Mouse (Mus musculus): Measurements from ENCODE around the gene Mrpl51. TPM values are rescaled to one million over a fixed set of nuclear protein-coding genes. Genes with fewer than 3 reads are reported as not detected.

Gene Mrpl51
- polyA plus RNA-seq, 1 experiment from 2014 or later = 288 TPM

GRCm38 (mm10) chr6:125146148-125146547 lies 45.5 kb upstream of the Mrpl51 start:
- H3K4me2 ChIP-seq (ENCODE audit: low read length) = peak overlapping the region; percentile 89
- peaks cover 6% of the 10 kb centered on the region for H3K36me3 ChIP-seq (ENCODE audit: insufficient read depth, low read length)
- H3K9me3 ChIP-seq (replicated peaks; ENCODE audit: low read length) = no peaks in the 10 kb centered on the region
- peak overlapping the region; percentile 23; the same call in 1 of the 2 replicates for H3K9ac ChIP-seq (ENCODE audit: low read depth, low read length)
- no peak for TF ChIP-seq CTCF (IDR thresholded peaks at IDR 0.05; ENCODE audit: low read depth)
- DNase-seq (ENCODE audit: low spot score) (peak; percentile 6), ATAC-seq (replicated peaks; ENCODE audit: low FRiP score, low read depth) (no peak)
- H3K4me1 ChIP-seq (replicated peaks; ENCODE audit: insufficient read depth, low read length) = peaks cover 34% of the 10 kb centered on the region
- H3K27me3 ChIP-seq (ENCODE audit: insufficient read depth, low read length) = no peaks in the 10 kb centered on the region
- H3K4me3 ChIP-seq (replicated peaks; ENCODE audit: low read depth, low read length) = peak overlapping the region; percentile 50
- 43% methylated on average over 7 of the region's 7 CpGs for WGBS
- H3K27ac ChIP-seq = no peak overlapping the region

GRCm38 (mm10) chr6:125146797-125147196 lies 44.8 kb upstream of the Mrpl51 start:
- no peak for ATAC-seq (replicated peaks; ENCODE audit: low FRiP score, low read depth)
- no peaks in the 10 kb centered on the region for H3K27me3 ChIP-seq (ENCODE audit: insufficient read depth, low read length)
- peak; percentile 29 for DNase-seq (ENCODE audit: low spot score)
- 0 out of 2 replicates have a peak overlapping the region, but pooled peaks have one; percentile 23 for H3K9ac ChIP-seq (ENCODE audit: low read depth, low read length)
- WGBS = 66% methylated on average over 4 of the region's 4 CpGs
- H3K4me3 ChIP-seq (replicated peaks; ENCODE audit: low read depth, low read length) = no peak overlapping the region
- H3K4me2 ChIP-seq (ENCODE audit: low read length) = peak overlapping the region; percentile 89; the same call in 1 of the 2 replicates
- H3K4me1 ChIP-seq (replicated peaks; ENCODE audit: insufficient read depth, low read length) = peaks cover 34% of the 10 kb centered on the region
- H3K27ac ChIP-seq = 0 out of 2 replicates have a peak overlapping the region, but pooled peaks have one; percentile 19
- H3K36me3 ChIP-seq (ENCODE audit: insufficient read depth, low read length) = no peaks in the 10 kb centered on the region; the same call in 1 of the 2 replicates
- no peaks in the 10 kb centered on the region for H3K9me3 ChIP-seq (replicated peaks; ENCODE audit: low read length)
- no peak for TF ChIP-seq CTCF (IDR thresholded peaks at IDR 0.05; ENCODE audit: low read depth)

- Histone ChIP-seq H3K4me1 (replicated peaks; ENCODE audit: insufficient read depth, low read length) (peaks cover 34% of the 10 kb centered on the region), H3K9ac (ENCODE audit: low read depth, low read length) (0 out of 2 replicates have a peak overlapping the region, but pooled peaks have one; percentile 27), H3K9me3 (replicated peaks; ENCODE audit: low read length) (no peaks in the 10 kb centered on the region), H3K4me3 (replicated peaks; ENCODE audit: low read depth, low read length) (no peak overlapping the region), H3K4me2 (ENCODE audit: low read length) (no peak overlapping the region), H3K36me3 (ENCODE audit: insufficient read depth, low read length) (no peaks in the 10 kb centered on the region; the same call in 1 of the 2 replicates), H3K27me3 (ENCODE audit: insufficient read depth, low read length) (no peaks in the 10 kb centered on the region), H3K27ac (0 out of 2 replicates have a peak overlapping the region, but pooled peaks have one; percentile 19)
- DNase-seq (ENCODE audit: low spot score) (peak; percentile 32), ATAC-seq (replicated peaks; ENCODE audit: low FRiP score, low read depth) (no peak)
- no peak for TF ChIP-seq CTCF (IDR thresholded peaks at IDR 0.05; ENCODE audit: low read depth)
- WGBS = 43% methylated on average over 10 of the region's 10 CpGs
Observed at GRCm38 (mm10) chr6:125147329-125147728, 44.3 kb upstream of the Mrpl51 start.

GRCm38 (mm10) chr6:125148251-125148925 lies 43.2 kb upstream of the Mrpl51 start:
- peak; percentile 85 for DNase-seq (ENCODE audit: low spot score)
- no peak; the same call in 1 of the 2 replicates for ATAC-seq (replicated peaks; ENCODE audit: low FRiP score, low read depth)
- Histone ChIP-seq H3K36me3 (ENCODE audit: insufficient read depth, low read length) (no peaks in the 10 kb centered on the region; the same call in 1 of the 2 replicates), H3K4me2 (ENCODE audit: low read length) (peak overlapping the region; percentile 0; the same call in 1 of the 2 replicates), H3K27ac (peak overlapping the region; percentile 83), H3K27me3 (ENCODE audit: insufficient read depth, low read length) (no peaks in the 10 kb centered on the region), H3K4me3 (replicated peaks; ENCODE audit: low read depth, low read length) (no peak overlapping the region), H3K9ac (ENCODE audit: low read depth, low read length) (no peak overlapping the region), H3K9me3 (replicated peaks; ENCODE audit: low read length) (no peaks in the 10 kb centered on the region), H3K4me1 (replicated peaks; ENCODE audit: insufficient read depth, low read length) (peaks cover 34% of the 10 kb centered on the region)
- 35% methylated on average over 18 of the region's 18 CpGs for WGBS
- TF ChIP-seq CTCF (IDR thresholded peaks at IDR 0.05; ENCODE audit: low read depth) = no peak

DNA sequence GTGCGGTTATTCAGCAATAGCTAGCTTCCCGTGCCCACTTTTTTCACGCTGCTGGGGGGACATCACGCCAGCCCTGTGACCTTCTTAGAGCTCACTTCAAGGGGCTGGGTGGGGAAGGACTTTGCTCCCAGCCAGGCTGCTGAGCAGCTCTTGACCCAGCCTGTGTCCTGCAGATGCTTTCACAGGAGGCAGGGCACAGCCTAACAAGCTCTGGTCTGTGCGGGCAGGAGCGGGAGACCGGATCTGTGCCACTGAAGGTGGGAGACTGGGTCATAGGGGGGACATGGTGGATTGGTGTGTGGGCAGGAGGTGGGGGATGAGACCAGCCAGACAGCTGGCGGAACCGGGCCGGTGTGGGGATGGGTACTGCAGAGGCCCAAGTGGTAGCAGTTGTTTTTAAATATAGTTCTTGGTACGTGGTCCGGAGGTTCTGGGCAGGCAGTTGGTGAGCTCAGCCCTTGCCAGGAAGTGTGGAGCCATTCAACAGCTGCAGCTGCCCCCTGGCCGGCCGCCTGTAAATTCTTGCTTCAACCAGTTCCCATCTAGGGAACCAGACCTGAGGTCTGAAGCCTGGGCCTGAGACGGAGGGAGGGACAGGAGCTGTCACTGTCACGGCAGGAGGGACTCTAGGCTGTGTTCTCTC lies 42.6 kb upstream of the Mrpl51 start:
- peaks cover 34% of the 10 kb centered on the region for H3K4me1 ChIP-seq (replicated peaks; ENCODE audit: insufficient read depth, low read length)
- WGBS = 42% methylated on average over 16 of the region's 16 CpGs
- ATAC-seq (replicated peaks; ENCODE audit: low FRiP score, low read depth) = no peak; the same call in 1 of the 2 replicates

GRCm38 (mm10) chr6:125149569-125149950 lies 42.0 kb upstream of the Mrpl51 start:
- no peak for ATAC-seq (replicated peaks; ENCODE audit: low FRiP score, low read depth)
- Histone ChIP-seq H3K4me2 (ENCODE audit: low read length) (no peak overlapping the region), H3K9me3 (replicated peaks; ENCODE audit: low read length) (no peaks in the 10 kb centered on the region), H3K9ac (ENCODE audit: low read depth, low read length) (0 out of 2 replicates have a peak overlapping the region, but pooled peaks have one; percentile 14), H3K4me1 (replicated peaks; ENCODE audit: insufficient read depth, low read length) (peaks cover 34% of the 10 kb centered on the region), H3K36me3 (ENCODE audit: insufficient read depth, low read length) (no peaks in the 10 kb centered on the region), H3K4me3 (replicated peaks; ENCODE audit: low read depth, low read length) (no peak overlapping the region), H3K27ac (peak overlapping the region; percentile 83), H3K27me3 (ENCODE audit: insufficient read depth, low read length) (no peaks in the 10 kb centered on the region)
- DNase-seq (ENCODE audit: low spot score) = no peak
- 55% methylated on average over 7 of the region's 7 CpGs for WGBS
- no peak for TF ChIP-seq CTCF (IDR thresholded peaks at IDR 0.05; ENCODE audit: low read depth)

More for the DNA sequence above, 42.6 kb upstream of the Mrpl51 start:
- Histone ChIP-seq H3K4me2 (ENCODE audit: low read length) (no peak overlapping the region), H3K36me3 (ENCODE audit: insufficient read depth, low read length) (no peaks in the 10 kb centered on the region; the same call in 1 of the 2 replicates), H3K27me3 (ENCODE audit: insufficient read depth, low read length) (no peaks in the 10 kb centered on the region), H3K27ac (peak overlapping the region; percentile 83), H3K4me3 (replicated peaks; ENCODE audit: low read depth, low read length) (no peak overlapping the region), H3K9ac (ENCODE audit: low read depth, low read length) (0 out of 2 replicates have a peak overlapping the region, but pooled peaks have one; percentile 14), H3K9me3 (replicated peaks; ENCODE audit: low read length) (no peaks in the 10 kb centered on the region)
- DNase-seq (ENCODE audit: low spot score) = peak; percentile 46
- no peak for TF ChIP-seq CTCF (IDR thresholded peaks at IDR 0.05; ENCODE audit: low read depth)
